Mouse (Mus musculus): Measurements from ENCODE around the gene Efl1. TPM values are rescaled to one million over a fixed set of nuclear protein-coding genes. Genes with fewer than 3 reads are reported as not detected.

The Efl1 gene
- total and polyA plus RNA-seq, 2 experiments: 2.4 to 8.2 TPM

DNA sequence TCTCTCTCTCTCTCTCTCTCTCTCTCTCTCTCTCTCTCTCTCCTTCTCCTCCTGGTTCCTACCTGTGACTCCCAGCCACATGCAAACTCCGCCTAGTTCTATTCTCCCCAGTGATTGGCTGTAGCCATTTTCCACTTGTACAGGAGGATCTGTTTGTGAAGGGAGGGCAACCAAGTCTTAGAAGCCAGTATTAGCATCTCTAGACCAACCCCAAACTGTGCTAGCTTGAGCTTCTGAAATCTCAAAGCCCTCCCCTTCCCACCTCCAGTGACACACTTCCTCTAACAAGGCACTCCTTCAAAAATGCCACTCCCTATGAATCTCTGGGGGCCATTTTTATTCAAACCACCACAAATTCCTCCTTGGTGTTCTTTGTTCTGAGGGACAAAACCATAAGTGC, 144.7 kb downstream of the Efl1 start:
- no peak for TF ChIP-seq POLR2A (IDR thresholded peaks at IDR 0.05; ENCODE audit: extremely low read depth, insufficient read depth, low read length)
- no peak for TF ChIP-seq CTCF (IDR thresholded peaks at IDR 0.05; ENCODE audit: low read depth, low read length)
- no peak for DNase-seq (ENCODE audit: extremely low read depth, low read depth, low spot score)
- no peak overlapping the region for H3K9ac ChIP-seq (ENCODE audit: low read depth, low read length)
- no peak overlapping the region for H3K27ac ChIP-seq (replicated peaks; ENCODE audit: insufficient read depth, low read depth, low read length)
- no peaks in the 10 kb centered on the region for H3K27me3 ChIP-seq (ENCODE audit: control insufficient read depth, insufficient read depth, low read length)
- no peaks in the 10 kb centered on the region for H3K79me2 ChIP-seq (ENCODE audit: control insufficient read depth, insufficient read depth, low read length)
- WGBS: 100% methylated on average over 1 of the region's 1 CpGs
- H3K4me1 ChIP-seq (ENCODE audit: control insufficient read depth, insufficient read depth, low read length): no peaks in the 10 kb centered on the region
- H3K36me3 ChIP-seq (ENCODE audit: control insufficient read depth, insufficient read depth, low read length): no peaks in the 10 kb centered on the region
- no peak overlapping the region for H3K4me3 ChIP-seq (ENCODE audit: insufficient read depth, low read depth, low read length)

GRCm38 (mm10) chr7:82794542-82794941, 146.1 kb downstream of the Efl1 start:
- Histone ChIP-seq H3K4me3 (ENCODE audit: insufficient read depth, low read depth, low read length) (no peak overlapping the region), H3K9ac (ENCODE audit: low read depth, low read length) (no peak overlapping the region), H3K4me1 (ENCODE audit: control insufficient read depth, insufficient read depth, low read length) (no peaks in the 10 kb centered on the region), H3K27ac (replicated peaks; ENCODE audit: insufficient read depth, low read depth, low read length) (no peak overlapping the region), H3K36me3 (ENCODE audit: control insufficient read depth, insufficient read depth, low read length) (no peaks in the 10 kb centered on the region), H3K79me2 (ENCODE audit: control insufficient read depth, insufficient read depth, low read length) (no peaks in the 10 kb centered on the region), H3K27me3 (ENCODE audit: control insufficient read depth, insufficient read depth, low read length) (no peaks in the 10 kb centered on the region)
- TF ChIP-seq CTCF (IDR thresholded peaks at IDR 0.05; ENCODE audit: low read depth, low read length) (no peak), POLR2A (IDR thresholded peaks at IDR 0.05; ENCODE audit: extremely low read depth, insufficient read depth, low read length) (no peak)
- 23% methylated on average over 1 of the region's 1 CpGs for WGBS
- DNase-seq (ENCODE audit: extremely low read depth, low read depth, low spot score): no peak

GRCm38 (mm10) chr7:82802206-82802605, 153.8 kb downstream of the Efl1 start:
- H3K4me1 ChIP-seq (ENCODE audit: control insufficient read depth, insufficient read depth, low read length): no peaks in the 10 kb centered on the region
- TF ChIP-seq CTCF (IDR thresholded peaks at IDR 0.05; ENCODE audit: low read depth, low read length) (no peak), POLR2A (IDR thresholded peaks at IDR 0.05; ENCODE audit: extremely low read depth, insufficient read depth, low read length) (no peak)
- H3K9ac ChIP-seq (ENCODE audit: low read depth, low read length): no peak overlapping the region
- no peaks in the 10 kb centered on the region for H3K36me3 ChIP-seq (ENCODE audit: control insufficient read depth, insufficient read depth, low read length)
- no peaks in the 10 kb centered on the region for H3K79me2 ChIP-seq (ENCODE audit: control insufficient read depth, insufficient read depth, low read length)
- peak; percentile 30 for DNase-seq (ENCODE audit: extremely low read depth, low read depth, low spot score)
- no peak overlapping the region for H3K4me3 ChIP-seq (ENCODE audit: insufficient read depth, low read depth, low read length)
- no peaks in the 10 kb centered on the region for H3K27me3 ChIP-seq (ENCODE audit: control insufficient read depth, insufficient read depth, low read length)
- no peak overlapping the region for H3K27ac ChIP-seq (replicated peaks; ENCODE audit: insufficient read depth, low read depth, low read length)
- 60% methylated on average over 4 of the region's 4 CpGs for WGBS

- H3K9ac ChIP-seq (ENCODE audit: low read depth, low read length): no peak overlapping the region
- no peak overlapping the region for H3K4me3 ChIP-seq (ENCODE audit: insufficient read depth, low read depth, low read length)
- DNase-seq (ENCODE audit: extremely low read depth, low read depth, low spot score): no peak
- no peaks in the 10 kb centered on the region for H3K4me1 ChIP-seq (ENCODE audit: control insufficient read depth, insufficient read depth, low read length)
- H3K27me3 ChIP-seq (ENCODE audit: control insufficient read depth, insufficient read depth, low read length): no peaks in the 10 kb centered on the region
- no peak overlapping the region for H3K27ac ChIP-seq (replicated peaks; ENCODE audit: insufficient read depth, low read depth, low read length)
- H3K36me3 ChIP-seq (ENCODE audit: control insufficient read depth, insufficient read depth, low read length): no peaks in the 10 kb centered on the region
- WGBS: 66% methylated on average over 4 of the region's 4 CpGs
- no peak for TF ChIP-seq POLR2A (IDR thresholded peaks at IDR 0.05; ENCODE audit: extremely low read depth, insufficient read depth, low read length)
- no peaks in the 10 kb centered on the region for H3K79me2 ChIP-seq (ENCODE audit: control insufficient read depth, insufficient read depth, low read length)
Observed at GRCm38 (mm10) chr7:82808257-82808656, 159.8 kb downstream of the Efl1 start.

- TF ChIP-seq CTCF (IDR thresholded peaks at IDR 0.05; ENCODE audit: low read depth, low read length): no peak
- TF ChIP-seq POLR2A (IDR thresholded peaks at IDR 0.05; ENCODE audit: extremely low read depth, insufficient read depth, low read length): no peak
- Histone ChIP-seq H3K4me1 (ENCODE audit: control insufficient read depth, insufficient read depth, low read length) (no peaks in the 10 kb centered on the region), H3K36me3 (ENCODE audit: control insufficient read depth, insufficient read depth, low read length) (no peaks in the 10 kb centered on the region), H3K27ac (replicated peaks; ENCODE audit: insufficient read depth, low read depth, low read length) (no peak overlapping the region), H3K9ac (ENCODE audit: low read depth, low read length) (no peak overlapping the region), H3K79me2 (ENCODE audit: control insufficient read depth, insufficient read depth, low read length) (no peaks in the 10 kb centered on the region), H3K4me3 (ENCODE audit: insufficient read depth, low read depth, low read length) (no peak overlapping the region), H3K27me3 (ENCODE audit: control insufficient read depth, insufficient read depth, low read length) (no peaks in the 10 kb centered on the region)
- WGBS: 62% methylated on average over 5 of the region's 5 CpGs
- no peak for DNase-seq (ENCODE audit: extremely low read depth, low read depth, low spot score)
Observed at GRCm38 (mm10) chr7:82809126-82809525, 160.7 kb downstream of the Efl1 start.

GRCm38 (mm10) chr7:82810799-82811139, 162.4 kb downstream of the Efl1 start:
- Histone ChIP-seq H3K27me3 (ENCODE audit: control insufficient read depth, insufficient read depth, low read length) (no peaks in the 10 kb centered on the region), H3K4me1 (ENCODE audit: control insufficient read depth, insufficient read depth, low read length) (no peaks in the 10 kb centered on the region), H3K36me3 (ENCODE audit: control insufficient read depth, insufficient read depth, low read length) (no peaks in the 10 kb centered on the region), H3K27ac (replicated peaks; ENCODE audit: insufficient read depth, low read depth, low read length) (no peak overlapping the region), H3K9ac (ENCODE audit: low read depth, low read length) (no peak overlapping the region), H3K79me2 (ENCODE audit: control insufficient read depth, insufficient read depth, low read length) (no peaks in the 10 kb centered on the region), H3K4me3 (ENCODE audit: insufficient read depth, low read depth, low read length) (no peak overlapping the region)
- DNase-seq (ENCODE audit: extremely low read depth, low read depth, low spot score): no peak
- TF ChIP-seq POLR2A (IDR thresholded peaks at IDR 0.05; ENCODE audit: extremely low read depth, insufficient read depth, low read length): no peak
- TF ChIP-seq CTCF (IDR thresholded peaks at IDR 0.05; ENCODE audit: low read depth, low read length): no peak
- WGBS: 61% methylated on average over 5 of the region's 5 CpGs
